Comparison of ENCODE assay signal across 16 mouse cellular contexts in genomic region chr15:99815999-99816398, GRCm38 (mm10). TPM values are rescaled to one million over a fixed set of nuclear protein-coding genes. Genes with fewer than 3 reads are reported as not detected.
A peak's percentile ranks its signal among the peaks of the same experiment; 100 is the strongest.
DNase-seq lines count a peak whose midpoint lies in the region; ATAC-seq and TF ChIP-seq lines count a peak whose summit lies in the region.
"Had no signal": no experiment of that assay in that cellular context is flagged by ENCODE, and none has a peak within 500 bp of the region (broad histone marks: within the 10 kb centered on the region; RNA-seq: fewer than 3 reads in every experiment).

No protein-coding gene starts in this region.

- no peaks in the 10 kb centered on the region for H3K27me3 ChIP-seq in neural tube, embryonic 15.5 days (replicated peaks)
- no peaks in the 10 kb centered on the region for H3K27me3 ChIP-seq in small intestine, adult 2 months (ENCODE audit: control insufficient read depth, insufficient read depth, low read length)
- H3K27me3 ChIP-seq: hindbrain, embryonic 12.5 days had no signal

- TF ChIP-seq CTCF in layer of hippocampus, adult 2 months (conservative IDR thresholded peaks at IDR 0.05) = peak; percentile 55
- peak; percentile 61; the same call in 1 of the 2 replicates for TF ChIP-seq CTCF in small intestine, adult 2 months (IDR thresholded peaks at IDR 0.05; ENCODE audit: extremely low read depth, insufficient read length, insufficient replicate concordance, low read depth, low read length)

- no peak for TF ChIP-seq POLR2A in small intestine, adult 2 months (IDR thresholded peaks at IDR 0.05; ENCODE audit: low read depth, low read length)

- H3K36me3 ChIP-seq in neural tube, embryonic 15.5 days = peaks cover 6% of the 10 kb centered on the region; the same call in 1 of the 2 replicates
- peaks cover 55% of the 10 kb centered on the region for H3K36me3 ChIP-seq in small intestine, adult 2 months (ENCODE audit: control insufficient read depth, insufficient read depth, low read length)
- H3K36me3 ChIP-seq: hindbrain, embryonic 12.5 days had no signal

- H3K4me3 ChIP-seq in layer of hippocampus, adult 2 months = no peak overlapping the region
- H3K4me3 ChIP-seq in neural tube, embryonic 15.5 days (replicated peaks) = no peak overlapping the region
- no peak overlapping the region for H3K4me3 ChIP-seq in small intestine, adult 2 months (ENCODE audit: low read depth, low read length)
- H3K4me3 ChIP-seq: forebrain, embryonic 10.5 days; hindbrain, embryonic 12.5 days had no signal

- peaks cover 26% of the 10 kb centered on the region for H3K4me1 ChIP-seq in neural tube, embryonic 15.5 days
- peaks cover 5% of the 10 kb centered on the region; the same call in 1 of the 2 replicates for H3K4me1 ChIP-seq in small intestine, adult 2 months (ENCODE audit: control insufficient read depth, insufficient read depth, insufficient read length, low read length)

- no peak overlapping the region for H3K27ac ChIP-seq in layer of hippocampus, adult 2 months
- 0 out of 2 replicates have a peak overlapping the region, but pooled peaks have one; percentile 28 for H3K27ac ChIP-seq in neural tube, embryonic 15.5 days (replicated peaks)
- no peak overlapping the region for H3K27ac ChIP-seq in small intestine, adult 2 months (ENCODE audit: insufficient read depth, low read depth, low read length)

- H3K9me3 ChIP-seq in neural tube, embryonic 15.5 days (replicated peaks) = no peaks in the 10 kb centered on the region
- H3K9me3 ChIP-seq: hindbrain, embryonic 12.5 days had no signal

- no peak for ATAC-seq in neural tube, embryonic 15.5 days (ENCODE audit: low FRiP score)

- 92% methylated on average over 4 of the region's 4 CpGs for WGBS in neural tube, embryonic 15.5 days
- WGBS in small intestine, adult 2 months = 96% methylated on average over 4 of the region's 4 CpGs

- no peak for DNase-seq in layer of hippocampus, adult 2 months (ENCODE audit: low spot score in 2 of 2)
- no peak for DNase-seq in layer of hippocampus, adult 9-11 months
- DNase-seq in neural tube, embryonic 10.5 days (ENCODE audit: extremely low spot score, low spot score) = no peak
- peak; percentile 71 for DNase-seq in ZHBTc4 (ENCODE audit: low read depth, low spot score)
- no peak for DNase-seq in retina, postnatal 1 day
- DNase-seq: cerebellum, adult 11 months; cerebellum, postnatal 36 days; kidney, postnatal 25 days; layer of hippocampus, postnatal 36 days; lung, postnatal 4 days; right cerebral cortex, postnatal 25 days had no signal

- H3K4me2 ChIP-seq in neural tube, embryonic 15.5 days = no peak overlapping the region
- H3K4me2 ChIP-seq: hindbrain, embryonic 12.5 days; midbrain, embryonic 11.5 days had no signal

- H3K9ac ChIP-seq in neural tube, embryonic 15.5 days (replicated peaks) = no peak overlapping the region
- H3K9ac ChIP-seq: hindbrain, embryonic 12.5 days had no signal

RNA-seq across cellular contexts. Expression of gene Cers5, which starts 43.3 kb away (rescaled TPM):
- 10 to 100 TPM; 28.4 to 29.9 TPM for total RNA-seq in layer of hippocampus, adult 2 months (2021)
- 82.2 and 92.1 TPM in 2 replicates for polyA plus RNA-seq in neural tube, embryonic 15.5 days (2015; fragmentation: Nextera tagmentation; extraction: Ambion mirVana)
- polyA plus RNA-seq in small intestine, adult 2 months (2012; rRNA removed) = 6.9 and 8.2 TPM in 2 replicates

RNA-seq across cellular contexts. Expression of gene Lima1, which starts 59.3 kb away (rescaled TPM):
- 10 to 100 TPM; 11.0 to 12.1 TPM for total RNA-seq in layer of hippocampus, adult 2 months (2021)
- 15.6 and 26.5 TPM in 2 replicates for polyA plus RNA-seq in neural tube, embryonic 15.5 days (2015; fragmentation: Nextera tagmentation; extraction: Ambion mirVana)
- polyA plus RNA-seq in small intestine, adult 2 months (2012; rRNA removed) = 26.1 and 47.7 TPM in 2 replicates
